Mouse (Mus musculus) liver, postnatal 0 days (tissue): Measurements from ENCODE around the gene Pcmt1.

Experiments
- CTCF ChIP-seq: sonication (generic); IDR thresholded peaks from 2 replicates; pipeline ENCODE4 v1.5.1; 2016; ENCODE audit warnings: antibody characterized with exemption, low read depth
- EP300 ChIP-seq: IDR thresholded peaks from 2 replicates; pipeline ENCODE4 v1.6.1; 2016; ENCODE audit warnings: antibody characterized with exemption, low read depth, mild to moderate bottlenecking

DNA sequence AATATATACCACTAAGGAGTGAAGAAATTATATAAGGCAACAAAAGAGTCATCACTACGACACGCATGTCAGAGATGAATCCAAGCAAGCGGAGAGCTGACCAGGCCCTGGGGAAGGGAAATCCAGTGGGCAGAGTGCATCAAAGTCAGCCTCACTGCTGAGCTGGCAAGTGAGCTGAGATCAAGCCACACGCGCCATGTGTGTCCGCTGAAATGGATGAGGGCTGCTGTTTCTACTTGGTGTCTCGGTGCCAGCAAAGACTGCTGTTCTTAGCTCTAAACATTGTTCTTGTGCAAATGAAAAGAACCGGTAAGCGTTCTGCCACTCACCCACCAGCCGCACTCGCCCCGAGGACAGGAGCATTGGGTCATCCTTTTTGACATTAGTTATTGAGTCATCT, 40.6 kb downstream of the Pcmt1 start:
- TF ChIP-seq CTCF (no peak), EP300 (no peak)
